Mouse (Mus musculus): ENCODE data around the gene Traf1. TPM values are rescaled to one million over a fixed set of nuclear protein-coding genes. Genes with fewer than 3 reads are reported as not detected.
A peak's percentile ranks its signal among the peaks of the same experiment; 100 is the strongest.

Traf1 gene
- polyA plus RNA-seq, 1 experiment from 2014 or later = 3.3 TPM

GRCm38 (mm10) chr2:34984885-34985284 is 23.3 kb upstream of the Traf1 start:
- WGBS = 74% methylated on average over 8 of the region's 8 CpGs
- Histone ChIP-seq H3K27me3 (ENCODE audit: control insufficient read depth, insufficient read depth, low read length) (no peaks in the 10 kb centered on the region), H3K36me3 (ENCODE audit: control insufficient read depth, insufficient read depth) (no peaks in the 10 kb centered on the region), H3K27ac (ENCODE audit: low read length) (no peak overlapping the region), H3K4me3 (ENCODE audit: low read length) (no peak overlapping the region), H3K9ac (ENCODE audit: low read length) (no peak overlapping the region), H3K4me1 (ENCODE audit: control insufficient read depth, insufficient read depth, low read length) (peaks cover 14% of the 10 kb centered on the region; the same call in 1 of the 2 replicates), H3K4me2 (ENCODE audit: low read depth, low read length) (no peak overlapping the region), H3K9me3 (replicated peaks; ENCODE audit: control insufficient read depth, low read length) (no peaks in the 10 kb centered on the region)
- no peak for ATAC-seq (replicated peaks; ENCODE audit: extremely low read depth, insufficient read depth, low FRiP score)

DNA sequence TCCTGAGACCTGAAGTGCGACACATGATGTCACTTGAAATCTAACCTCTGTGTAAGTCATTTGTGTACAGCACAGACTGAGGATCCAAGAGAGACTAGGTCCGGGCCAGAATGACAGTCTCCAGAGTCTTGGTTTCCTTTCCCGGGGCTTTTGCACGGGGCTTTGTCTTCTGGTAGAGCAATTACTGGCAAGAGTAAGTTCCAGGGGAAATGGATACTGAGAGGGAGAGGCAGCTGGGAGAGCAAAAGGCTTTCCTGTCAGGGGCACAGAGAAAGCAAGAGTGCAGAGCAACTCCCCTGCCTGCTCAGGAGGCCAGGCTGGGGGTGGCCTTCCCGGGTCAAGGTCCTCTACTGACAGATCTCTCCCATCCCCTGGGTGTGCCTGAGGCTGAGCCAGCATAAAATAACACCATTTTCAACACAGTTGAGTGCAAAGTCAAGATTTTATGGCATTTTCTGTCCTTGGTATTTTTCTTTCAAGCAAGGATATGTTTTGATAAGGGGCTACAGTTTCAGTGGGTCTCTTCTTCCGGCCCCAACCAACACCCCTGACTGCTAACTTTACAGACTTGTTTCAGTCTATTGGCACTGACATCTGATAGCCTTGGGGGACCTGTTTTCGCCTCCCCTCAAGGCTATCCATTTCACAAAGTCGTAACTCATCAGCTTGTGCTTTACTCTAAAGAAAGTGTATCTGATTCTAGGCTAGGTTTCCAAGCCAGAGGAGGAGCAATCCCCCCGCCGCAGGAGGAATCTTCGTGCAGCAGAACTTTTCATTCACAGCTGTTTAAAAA is 21.5 kb upstream of the Traf1 start:
- ATAC-seq (replicated peaks; ENCODE audit: extremely low read depth, insufficient read depth, low FRiP score) = peak; percentile 59
- H3K9me3 ChIP-seq (replicated peaks; ENCODE audit: control insufficient read depth, low read length) = no peaks in the 10 kb centered on the region
- H3K4me2 ChIP-seq (ENCODE audit: low read depth, low read length) = no peak overlapping the region
- H3K4me3 ChIP-seq (ENCODE audit: low read length) = no peak overlapping the region
- 54% methylated on average over 11 of the region's 11 CpGs for WGBS
- peaks cover 14% of the 10 kb centered on the region; the same call in 1 of the 2 replicates for H3K4me1 ChIP-seq (ENCODE audit: control insufficient read depth, insufficient read depth, low read length)
- H3K36me3 ChIP-seq (ENCODE audit: control insufficient read depth, insufficient read depth) = no peaks in the 10 kb centered on the region
- no peak overlapping the region for H3K9ac ChIP-seq (ENCODE audit: low read length)
- 0 out of 2 replicates have a peak overlapping the region, but pooled peaks have one; percentile 2 for H3K27ac ChIP-seq (ENCODE audit: low read length)
- H3K27me3 ChIP-seq (ENCODE audit: control insufficient read depth, insufficient read depth, low read length) = no peaks in the 10 kb centered on the region

DNA sequence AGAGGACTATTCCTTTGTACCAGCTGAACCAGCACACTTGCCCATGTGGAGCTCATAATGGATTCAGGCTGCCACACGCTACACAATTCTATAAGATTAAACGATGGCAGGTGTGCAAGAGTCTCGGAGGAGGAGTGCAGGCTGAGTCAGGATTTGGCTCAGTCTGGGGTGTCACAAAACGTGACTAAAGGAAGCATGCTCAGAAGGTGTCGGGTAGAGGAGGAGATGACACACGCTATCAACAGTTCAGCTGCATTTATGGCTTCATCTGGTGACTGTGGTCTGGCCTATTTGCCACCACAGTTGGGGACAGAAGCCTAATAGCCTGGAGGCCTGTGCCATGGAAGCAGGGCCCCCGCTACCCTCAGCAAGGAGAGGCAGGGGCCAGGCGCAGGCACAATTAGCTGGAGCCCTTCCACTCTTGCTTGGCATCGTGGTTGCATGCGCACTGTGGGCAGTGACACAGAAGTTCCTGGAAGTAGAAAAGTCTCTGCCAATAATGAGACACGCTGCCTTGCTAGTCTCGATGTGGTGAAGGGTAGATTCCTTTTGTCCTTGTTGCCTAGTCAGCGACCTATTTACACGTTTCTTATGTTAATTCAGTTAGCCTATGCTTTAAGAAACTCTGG is 20.6 kb upstream of the Traf1 start:
- Histone ChIP-seq H3K4me1 (ENCODE audit: control insufficient read depth, insufficient read depth, low read length) (peaks cover 14% of the 10 kb centered on the region; the same call in 1 of the 2 replicates), H3K36me3 (ENCODE audit: control insufficient read depth, insufficient read depth) (no peaks in the 10 kb centered on the region), H3K27ac (ENCODE audit: low read length) (no peak overlapping the region), H3K27me3 (ENCODE audit: control insufficient read depth, insufficient read depth, low read length) (no peaks in the 10 kb centered on the region), H3K4me2 (ENCODE audit: low read depth, low read length) (no peak overlapping the region), H3K4me3 (ENCODE audit: low read length) (no peak overlapping the region), H3K9ac (ENCODE audit: low read length) (no peak overlapping the region), H3K9me3 (replicated peaks; ENCODE audit: control insufficient read depth, low read length) (no peaks in the 10 kb centered on the region)
- WGBS = 54% methylated on average over 14 of the region's 14 CpGs
- no peak; the same call in 1 of the 2 replicates for ATAC-seq (replicated peaks; ENCODE audit: extremely low read depth, insufficient read depth, low FRiP score)

DNA sequence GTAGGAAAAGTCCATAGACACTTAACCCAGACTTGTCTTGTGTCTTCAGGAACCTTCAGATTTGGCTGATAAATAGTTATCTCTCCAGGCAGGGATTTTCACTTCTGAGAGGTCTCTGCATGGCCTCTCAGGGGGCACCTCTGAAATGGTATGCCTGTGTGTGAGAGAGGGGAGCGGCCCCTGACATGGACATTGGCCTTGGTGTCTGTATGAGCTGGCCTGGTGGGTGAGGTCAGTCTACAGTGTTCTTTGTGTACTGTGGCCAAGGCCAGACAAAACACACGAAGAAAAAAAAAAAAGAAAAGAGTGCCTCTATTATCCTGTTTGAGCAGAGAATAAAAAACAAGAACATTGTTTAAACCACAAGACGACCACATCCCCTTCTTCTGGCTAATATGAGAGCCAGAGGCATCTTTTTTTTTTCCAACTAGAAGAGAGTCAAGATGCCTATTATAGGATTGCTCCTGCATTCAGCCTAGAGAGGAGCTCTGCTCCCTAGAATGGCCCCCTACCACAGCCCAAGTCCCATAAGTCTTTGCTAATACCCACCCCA is 18.0 kb upstream of the Traf1 start:
- H3K4me1 ChIP-seq (ENCODE audit: control insufficient read depth, insufficient read depth, low read length) = peaks cover 17% of the 10 kb centered on the region; the same call in 1 of the 2 replicates
- no peaks in the 10 kb centered on the region for H3K27me3 ChIP-seq (ENCODE audit: control insufficient read depth, insufficient read depth, low read length)
- no peak overlapping the region for H3K4me2 ChIP-seq (ENCODE audit: low read depth, low read length)
- no peaks in the 10 kb centered on the region for H3K36me3 ChIP-seq (ENCODE audit: control insufficient read depth, insufficient read depth)
- 71% methylated on average over 3 of the region's 3 CpGs for WGBS
- H3K27ac ChIP-seq (ENCODE audit: low read length) = no peak overlapping the region
- no peak for ATAC-seq (replicated peaks; ENCODE audit: extremely low read depth, insufficient read depth, low FRiP score)
- H3K9ac ChIP-seq (ENCODE audit: low read length) = no peak overlapping the region
- H3K9me3 ChIP-seq (replicated peaks; ENCODE audit: control insufficient read depth, low read length) = peaks cover 5% of the 10 kb centered on the region; the same call in 1 of the 2 replicates
- no peak overlapping the region for H3K4me3 ChIP-seq (ENCODE audit: low read length)

GRCm38 (mm10) chr2:34978226-34978625 is 16.7 kb upstream of the Traf1 start:
- ATAC-seq (replicated peaks; ENCODE audit: extremely low read depth, insufficient read depth, low FRiP score) = no peak
- H3K27ac ChIP-seq (ENCODE audit: low read length) = no peak overlapping the region
- no peak overlapping the region for H3K4me2 ChIP-seq (ENCODE audit: low read depth, low read length)
- no peak overlapping the region for H3K4me3 ChIP-seq (ENCODE audit: low read length)
- no peak overlapping the region for H3K9ac ChIP-seq (ENCODE audit: low read length)
- 86% methylated on average over 2 of the region's 2 CpGs for WGBS
- peaks cover 17% of the 10 kb centered on the region; the same call in 1 of the 2 replicates for H3K4me1 ChIP-seq (ENCODE audit: control insufficient read depth, insufficient read depth, low read length)
- H3K9me3 ChIP-seq (replicated peaks; ENCODE audit: control insufficient read depth, low read length) = peaks cover 5% of the 10 kb centered on the region; the same call in 1 of the 2 replicates
- H3K36me3 ChIP-seq (ENCODE audit: control insufficient read depth, insufficient read depth) = no peaks in the 10 kb centered on the region
- H3K27me3 ChIP-seq (ENCODE audit: control insufficient read depth, insufficient read depth, low read length) = no peaks in the 10 kb centered on the region

DNA sequence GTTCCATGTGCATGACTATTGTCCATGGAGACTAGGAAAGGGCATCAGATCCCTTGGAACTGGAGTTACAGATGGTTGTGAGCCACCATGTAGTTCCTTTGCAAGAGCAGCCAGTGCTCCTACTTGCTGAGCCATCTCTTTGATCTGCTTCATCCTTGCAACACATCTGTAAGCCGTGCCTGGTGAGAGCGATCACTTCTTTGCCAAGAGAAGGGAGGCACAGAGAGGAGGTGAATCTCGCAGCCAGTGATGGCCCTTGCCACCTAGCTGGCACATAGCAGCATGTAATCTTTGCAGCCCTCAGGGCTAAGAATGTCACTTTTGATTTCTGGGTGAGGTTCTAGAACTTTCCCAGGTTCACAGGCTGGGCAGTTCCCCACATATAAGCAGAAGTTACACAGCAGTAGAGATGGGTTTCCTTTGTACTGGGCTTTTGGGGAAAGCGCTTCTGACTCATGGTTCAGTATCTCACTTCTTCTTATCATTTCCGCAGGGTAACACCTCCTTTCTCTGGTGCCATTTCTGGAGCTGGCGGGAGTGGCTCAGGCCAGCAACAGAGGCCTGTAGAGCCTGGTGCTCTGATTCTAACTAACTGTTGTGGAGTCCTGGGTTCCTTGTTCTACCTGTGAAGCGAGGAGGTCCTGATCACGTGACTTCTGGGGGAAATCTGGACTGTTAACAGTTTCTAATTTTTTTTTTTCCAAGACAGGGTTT is 15.5 kb upstream of the Traf1 start:
- no peaks in the 10 kb centered on the region for H3K36me3 ChIP-seq (ENCODE audit: control insufficient read depth, insufficient read depth)
- H3K27ac ChIP-seq (ENCODE audit: low read length) = peak overlapping the region; percentile 32; the same call in 1 of the 2 replicates
- no peak overlapping the region for H3K4me2 ChIP-seq (ENCODE audit: low read depth, low read length)
- peaks cover 5% of the 10 kb centered on the region; the same call in 1 of the 2 replicates for H3K9me3 ChIP-seq (replicated peaks; ENCODE audit: control insufficient read depth, low read length)
- no peaks in the 10 kb centered on the region for H3K27me3 ChIP-seq (ENCODE audit: control insufficient read depth, insufficient read depth, low read length)
- H3K4me3 ChIP-seq (ENCODE audit: low read length) = no peak overlapping the region
- WGBS = 43% methylated on average over 8 of the region's 8 CpGs
- ATAC-seq (replicated peaks; ENCODE audit: extremely low read depth, insufficient read depth, low FRiP score) = no peak; the same call in 1 of the 2 replicates
- H3K9ac ChIP-seq (ENCODE audit: low read length) = no peak overlapping the region
- H3K4me1 ChIP-seq (ENCODE audit: control insufficient read depth, insufficient read depth, low read length) = peaks cover 9% of the 10 kb centered on the region; the same call in 1 of the 2 replicates

GRCm38 (mm10) chr2:34976447-34976846 is 14.9 kb upstream of the Traf1 start:
- Histone ChIP-seq H3K27me3 (ENCODE audit: control insufficient read depth, insufficient read depth, low read length) (no peaks in the 10 kb centered on the region), H3K9ac (ENCODE audit: low read length) (no peak overlapping the region), H3K4me3 (ENCODE audit: low read length) (no peak overlapping the region), H3K4me2 (ENCODE audit: low read depth, low read length) (no peak overlapping the region), H3K27ac (ENCODE audit: low read length) (no peak overlapping the region), H3K36me3 (ENCODE audit: control insufficient read depth, insufficient read depth) (no peaks in the 10 kb centered on the region), H3K4me1 (ENCODE audit: control insufficient read depth, insufficient read depth, low read length) (peaks cover 5% of the 10 kb centered on the region; the same call in 1 of the 2 replicates), H3K9me3 (replicated peaks; ENCODE audit: control insufficient read depth, low read length) (peaks cover 5% of the 10 kb centered on the region; the same call in 1 of the 2 replicates)
- 79% methylated on average over 6 of the region's 6 CpGs for WGBS
- no peak for ATAC-seq (replicated peaks; ENCODE audit: extremely low read depth, insufficient read depth, low FRiP score)

GRCm38 (mm10) chr2:34973087-34973486 is 11.5 kb upstream of the Traf1 start:
- Histone ChIP-seq H3K4me3 (ENCODE audit: low read length) (no peak overlapping the region), H3K9ac (ENCODE audit: low read length) (no peak overlapping the region), H3K36me3 (ENCODE audit: control insufficient read depth, insufficient read depth) (no peaks in the 10 kb centered on the region), H3K9me3 (replicated peaks; ENCODE audit: control insufficient read depth, low read length) (peaks cover 5% of the 10 kb centered on the region; the same call in 1 of the 2 replicates), H3K4me2 (ENCODE audit: low read depth, low read length) (no peak overlapping the region), H3K27ac (ENCODE audit: low read length) (no peak overlapping the region), H3K4me1 (ENCODE audit: control insufficient read depth, insufficient read depth, low read length) (0 out of 2 replicates have a peak, but pooled peaks cover 11% of the 10 kb centered on the region), H3K27me3 (ENCODE audit: control insufficient read depth, insufficient read depth, low read length) (no peaks in the 10 kb centered on the region)
- ATAC-seq (replicated peaks; ENCODE audit: extremely low read depth, insufficient read depth, low FRiP score) = no peak
- 84% methylated on average over 8 of the region's 8 CpGs for WGBS

Data from heart, embryonic 16.5 days (tissue).